ENCODE assay signal across 8 mouse cellular contexts in the genomic region with DNA sequence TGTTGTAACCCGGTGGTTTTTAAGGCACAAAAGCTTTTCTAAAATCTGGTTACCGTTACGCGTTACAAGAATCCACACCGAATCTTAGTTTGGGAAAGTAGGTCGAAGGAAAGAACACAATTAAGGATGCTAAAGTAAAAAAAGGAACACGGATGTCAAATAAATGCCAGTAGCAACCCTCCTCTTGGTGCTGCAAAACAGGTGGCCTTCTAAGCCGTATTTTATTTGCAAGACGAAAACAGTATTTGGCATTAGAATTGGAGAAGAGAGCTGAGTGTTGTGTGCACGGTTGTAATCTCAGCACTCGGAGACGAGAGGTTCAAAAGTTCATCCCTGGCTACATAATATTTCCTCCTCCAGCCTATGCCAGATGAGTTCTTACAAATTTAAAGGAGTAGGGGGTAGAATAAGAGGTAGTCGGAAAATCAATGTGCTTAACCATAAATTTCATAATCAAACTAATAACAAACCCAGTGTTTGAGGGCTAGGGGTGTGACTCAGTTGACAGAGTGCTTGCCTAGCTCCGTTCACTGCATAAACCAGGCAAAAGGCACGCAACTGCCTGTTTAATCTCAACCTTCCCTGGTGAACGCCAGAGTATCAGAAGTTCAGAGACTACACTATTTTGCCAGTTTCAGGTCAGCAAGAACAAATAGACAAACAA. TPM values are rescaled to one million over a fixed set of nuclear protein-coding genes. Genes with fewer than 3 reads are reported as not detected.
DNase-seq lines count a peak whose midpoint lies in the region; ATAC-seq and TF ChIP-seq lines count a peak whose summit lies in the region.

No protein-coding gene starts in this region.

- no peaks in the 10 kb centered on the region for H3K4me1 ChIP-seq in embryonic facial prominence, embryonic 11.5 days (ENCODE audit: control insufficient read depth, insufficient read depth, low read length)
- peaks cover 11% of the 10 kb centered on the region; the same call in 1 of the 2 replicates for H3K4me1 ChIP-seq in hindbrain, postnatal 0 days (ENCODE audit: insufficient read depth, low read length)
- H3K4me1 ChIP-seq in neural tube, embryonic 12.5 days = peaks cover 24% of the 10 kb centered on the region

- peak overlapping the region; percentile 90 for H3K4me3 ChIP-seq in left cerebral cortex, adult 2 months
- peak overlapping the region; percentile 98 for H3K4me3 ChIP-seq in embryonic facial prominence, embryonic 11.5 days (ENCODE audit: low read depth, low read length)
- peak overlapping the region; percentile 74 for H3K4me3 ChIP-seq in hindbrain, postnatal 0 days (ENCODE audit: low read length)
- peak overlapping the region; percentile 94 for H3K4me3 ChIP-seq in neural tube, embryonic 12.5 days

- peak overlapping the region; percentile 97 for H3K27ac ChIP-seq in left cerebral cortex, adult 2 months
- H3K27ac ChIP-seq in embryonic facial prominence, embryonic 11.5 days (replicated peaks; ENCODE audit: low read depth, low read length) = no peak overlapping the region
- peak overlapping the region; percentile 99 for H3K27ac ChIP-seq in hindbrain, postnatal 0 days
- H3K27ac ChIP-seq in neural tube, embryonic 12.5 days = peak overlapping the region; percentile 99

- TF ChIP-seq CTCF in left cerebral cortex, adult 2 months (IDR thresholded peaks at IDR 0.05) = no peak
- no peak for TF ChIP-seq CTCF in hindbrain, postnatal 0 days (IDR thresholded peaks at IDR 0.05; ENCODE audit: low read depth)

- intact Hi-C loops in left cerebral cortex, adult 2 months (cut with DNase I) = loop anchor here (2.0 to 10.0 kb wide), 3 partner anchors 61 to 199 kb away; a partner anchor contains a TSS

- DNase-seq in left cerebral cortex, adult 2 months (ENCODE audit: extremely low spot score in 1 of 2, low spot score in 2 of 2) = no peak
- DNase-seq in left cerebral cortex, adult 8-10 months (ENCODE audit: low spot score in 2 of 2) = no peak
- peak; percentile 40 for DNase-seq in embryonic facial prominence, embryonic 11.5 days (ENCODE audit: low spot score)
- no peak for DNase-seq in hindbrain, postnatal 0 days (ENCODE audit: low spot score)
- DNase-seq in ovary, postnatal 36 days (ENCODE audit: low spot score) = no peak
- no peak for DNase-seq in testis, postnatal 10 days (ENCODE audit: low spot score)
- DNase-seq in thymus, postnatal 25 days = no peak

- no peaks in the 10 kb centered on the region for H3K9me3 ChIP-seq in embryonic facial prominence, embryonic 11.5 days (replicated peaks; ENCODE audit: control insufficient read depth, low read length)
- no peaks in the 10 kb centered on the region for H3K9me3 ChIP-seq in hindbrain, postnatal 0 days (ENCODE audit: low read length)
- no peaks in the 10 kb centered on the region for H3K9me3 ChIP-seq in neural tube, embryonic 12.5 days

- peak overlapping the region; percentile 99 for H3K9ac ChIP-seq in embryonic facial prominence, embryonic 11.5 days (replicated peaks; ENCODE audit: low read length)
- H3K9ac ChIP-seq in hindbrain, postnatal 0 days (replicated peaks; ENCODE audit: low read length) = peak overlapping the region; percentile 98
- H3K9ac ChIP-seq in neural tube, embryonic 12.5 days = peak overlapping the region; percentile 100; the same call in 1 of the 2 replicates

- H3K36me3 ChIP-seq in embryonic facial prominence, embryonic 11.5 days (replicated peaks; ENCODE audit: control insufficient read depth, insufficient read depth, low read depth, low read length) = no peaks in the 10 kb centered on the region
- H3K36me3 ChIP-seq in hindbrain, postnatal 0 days (ENCODE audit: insufficient read depth, low read length) = no peaks in the 10 kb centered on the region
- no peaks in the 10 kb centered on the region for H3K36me3 ChIP-seq in neural tube, embryonic 12.5 days

- H3K27me3 ChIP-seq in embryonic facial prominence, embryonic 11.5 days (ENCODE audit: control insufficient read depth, insufficient read depth, low read length) = 0 out of 2 replicates have a peak, but pooled peaks cover under 1% of the 10 kb centered on the region
- no peaks in the 10 kb centered on the region for H3K27me3 ChIP-seq in hindbrain, postnatal 0 days (ENCODE audit: insufficient read depth, low read length)
- H3K27me3 ChIP-seq in neural tube, embryonic 12.5 days (replicated peaks) = peaks cover 1% of the 10 kb centered on the region

- H3K4me2 ChIP-seq in embryonic facial prominence, embryonic 11.5 days (ENCODE audit: low read depth, low read length) = peak overlapping the region; percentile 57
- peak overlapping the region; percentile 69 for H3K4me2 ChIP-seq in hindbrain, postnatal 0 days (ENCODE audit: low read depth, low read length)
- H3K4me2 ChIP-seq in neural tube, embryonic 12.5 days (replicated peaks) = peak overlapping the region; percentile 72

- ATAC-seq in embryonic facial prominence, embryonic 11.5 days (replicated peaks; ENCODE audit: insufficient number of reproducible peaks, low FRiP score, low TSS enrichment, low read depth) = no peak
- ATAC-seq in hindbrain, postnatal 0 days = no peak
- ATAC-seq in neural tube, embryonic 12.5 days (ENCODE audit: low FRiP score, low read depth) = no peak

- 39% methylated on average over 16 of the region's 16 CpGs for WGBS in embryonic facial prominence, embryonic 11.5 days
- WGBS in hindbrain, postnatal 0 days = 33% methylated on average over 16 of the region's 16 CpGs
- 30% methylated on average over 16 of the region's 16 CpGs for WGBS in neural tube, embryonic 12.5 days

RNA-seq across cellular contexts. Expression of a gene that starts 0.7 kb away (rescaled TPM):
- 10 to 100 TPM; 27.5 to 28.2 TPM for total RNA-seq in left cerebral cortex, adult 2 months (2021)
- 10 to 100 TPM; 26.2 to 32.3 (median 29.4) TPM for total RNA-seq in left cerebral cortex, adult 8-10 months (2022)
- polyA plus RNA-seq in embryonic facial prominence, embryonic 11.5 days (2014; fragmentation: Nextera tagmentation; extraction: Ambion mirVana) = 34.6 and 36.4 TPM in 2 replicates
- 22.6 and 25.6 TPM in 2 replicates for total RNA-seq in hindbrain, postnatal 0 days (2014; rRNA removed)
- polyA plus RNA-seq in hindbrain, postnatal 0 days (2015; fragmentation: Nextera tagmentation; extraction: Ambion mirVana) = 15.1 and 15.6 TPM in 2 replicates
- polyA plus RNA-seq in neural tube, embryonic 12.5 days (2016; fragmentation: Nextera tagmentation; extraction: Ambion mirVana) = 32.6 and 34.7 TPM in 2 replicates

RNA-seq across cellular contexts. Expression of a gene that starts 10.1 kb away (rescaled TPM):
- not detected for total RNA-seq in left cerebral cortex, adult 2 months (2021)
- under 1 TPM in 1 of 4 experiments, not detected in 3; 0.57 TPM for total RNA-seq in left cerebral cortex, adult 8-10 months (2022)
- polyA plus RNA-seq in embryonic facial prominence, embryonic 11.5 days (2014; fragmentation: Nextera tagmentation; extraction: Ambion mirVana) = 2.1 and 3.2 TPM in 2 replicates
- not detected in 2 replicates for total RNA-seq in hindbrain, postnatal 0 days (2014; rRNA removed)
- polyA plus RNA-seq in hindbrain, postnatal 0 days (2015; fragmentation: Nextera tagmentation; extraction: Ambion mirVana) = not detected in 2 replicates
- polyA plus RNA-seq in neural tube, embryonic 12.5 days (2016; fragmentation: Nextera tagmentation; extraction: Ambion mirVana) = not detected in 2 replicates
